Mouse (Mus musculus) intestine, postnatal 0 days (tissue): Measurements from ENCODE around the gene Cast. TPM values are rescaled to one million over a fixed set of nuclear protein-coding genes. Genes with fewer than 3 reads are reported as not detected.

ENCODE experiments used
- ATAC-seq: fragments of 200-750 bp; cut with Nextera tagmentation; 2 replicates; pipeline ENCODE4 v1.8.0; 2017; ENCODE audit warnings: mild to moderate bottlenecking, moderate TSS enrichment, moderate library complexity
- H3K27ac ChIP-seq: fragments of 300-500 bp; sonication (generic); 2 replicates; pipeline ENCODE4 v1.5.1; 2014; ENCODE audit warnings: mild to moderate bottlenecking, low read depth, low read length, moderate library complexity
- H3K27me3 ChIP-seq: fragments of 300-500 bp; sonication (generic); replicated peaks from 2 replicates; pipeline ENCODE4 v1.6.1; 2014; ENCODE audit warnings: low read length, mixed read lengths; ENCODE audit not compliant: control insufficient read depth, insufficient read depth
- H3K36me3 ChIP-seq: fragments of 300-500 bp; sonication (generic); 2 replicates; pipeline ENCODE4 v1.6.1; 2014; ENCODE audit warnings: mild to moderate bottlenecking, moderate library complexity; ENCODE audit not compliant: control insufficient read depth, insufficient read depth
- H3K4me1 ChIP-seq: fragments of 300-500 bp; sonication (generic); replicated peaks from 2 replicates; pipeline ENCODE4 v1.6.1; 2014; ENCODE audit warnings: antibody characterized with exemption, low read length, mixed read lengths; ENCODE audit not compliant: control insufficient read depth, insufficient read depth
- H3K4me2 ChIP-seq: fragments of 300-500 bp; sonication (generic); replicated peaks from 2 replicates; pipeline ENCODE4 v1.6.1; 2014; ENCODE audit warnings: low read depth, mild to moderate bottlenecking, moderate library complexity
- H3K4me3 ChIP-seq: fragments of 300-500 bp; sonication (generic); 2 replicates; pipeline ENCODE4 v1.5.1; 2014; ENCODE audit warnings: low read depth, low read length
- H3K9ac ChIP-seq: fragments of 300-500 bp; sonication (generic); 2 replicates; pipeline ENCODE4 v1.6.1; 2014; ENCODE audit warnings: mild to moderate bottlenecking, low read depth, low read length
- H3K9me3 ChIP-seq: fragments of 300-500 bp; sonication (generic); 2 replicates; pipeline ENCODE4 v1.6.1; 2016; ENCODE audit warnings: mixed run types; ENCODE audit not compliant: control insufficient read depth
- CTCF ChIP-seq: sonication (generic); IDR thresholded peaks from 2 replicates; pipeline ENCODE4 v1.5.1; 2016; ENCODE audit warnings: low read depth, mild to moderate bottlenecking, control low read depth, antibody characterized with exemption, moderate library complexity
- WGBS: fragments of 180-500 bp; shearing (Covaris S2); extraction: QIAGEN DNeasy Blood & Tissue Kit; methylation state at CpG from one replicate; pipeline ENCODE4 v1.1.7; 2014; 5-methylcytosine and 5-hydroxymethylcytosine counted together
- polyA plus RNA-seq: library from polyadenylated mRNA; unstranded; fragments of >200 nt; fragmentation: Nextera tagmentation; extraction: Ambion mirVana; gene quantifications from 2 replicates; pipeline ENCODE4 v1.2.1, GENCODE M21; 2015

Cast gene
- polyA plus RNA-seq, result 26.2 and 29.6 TPM in 2 replicates

DNA sequence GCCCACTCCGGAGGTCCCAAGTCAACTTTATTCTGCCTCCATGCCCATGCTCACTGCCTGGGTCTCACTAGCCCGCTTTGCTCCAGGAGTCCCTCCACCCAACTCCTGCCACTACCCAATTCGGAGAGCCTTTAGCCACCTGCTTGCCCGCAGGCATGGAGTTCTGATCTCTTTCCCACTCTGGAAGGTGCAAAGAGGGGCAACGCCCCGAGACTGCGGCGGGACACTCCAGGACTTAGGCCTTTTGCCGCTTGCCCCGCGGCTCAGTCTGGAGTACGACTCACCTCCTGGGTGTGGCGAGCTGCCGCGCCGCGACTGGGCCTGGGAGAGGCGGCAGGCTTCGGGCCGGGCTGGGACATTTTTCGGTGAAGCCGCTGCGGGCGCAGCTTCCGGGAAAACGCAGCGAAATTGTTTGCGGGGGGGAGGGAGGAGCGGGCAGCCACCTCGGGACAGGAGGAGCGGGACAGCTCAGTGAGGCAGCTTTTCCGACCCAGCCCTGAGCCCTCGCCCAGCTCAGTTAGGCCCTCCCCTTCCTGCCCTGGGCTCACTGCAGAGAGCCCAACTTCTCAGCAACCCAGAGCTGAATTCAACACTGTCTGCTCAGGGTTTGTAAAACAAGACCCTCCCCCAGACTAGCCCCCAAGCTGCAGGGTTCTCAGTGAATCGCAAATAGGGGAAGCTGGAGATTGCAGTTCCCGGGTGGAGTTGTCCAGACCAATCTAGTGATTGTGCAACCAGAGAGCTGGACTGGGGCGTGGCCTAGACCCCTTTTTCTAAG is at the start of gene Cast:
Cast (minus strand) TSS at position 659 of the 778 bp plus-strand sequence.
- Histone ChIP-seq H3K4me3 (peak within 1 kb of the TSS; percentile 78), H3K9ac (peak within 1 kb of the TSS; percentile 78), H3K4me2 (peak within 1 kb of the TSS; percentile 94), H3K27ac (peak within 1 kb of the TSS; percentile 79), H3K9me3 (no peaks in the 10 kb centered on the region), H3K27me3 (no peaks in the 10 kb centered on the region), H3K4me1 (peaks cover 8% of the 10 kb centered on the region; the same call in 1 of the 2 replicates), H3K36me3 (no peaks in the 10 kb centered on the region)
- peak; percentile 93 for ATAC-seq
- WGBS, result 1% methylated on average over 35 of the region's 36 CpGs
- TF ChIP-seq CTCF, result no peak

DNA sequence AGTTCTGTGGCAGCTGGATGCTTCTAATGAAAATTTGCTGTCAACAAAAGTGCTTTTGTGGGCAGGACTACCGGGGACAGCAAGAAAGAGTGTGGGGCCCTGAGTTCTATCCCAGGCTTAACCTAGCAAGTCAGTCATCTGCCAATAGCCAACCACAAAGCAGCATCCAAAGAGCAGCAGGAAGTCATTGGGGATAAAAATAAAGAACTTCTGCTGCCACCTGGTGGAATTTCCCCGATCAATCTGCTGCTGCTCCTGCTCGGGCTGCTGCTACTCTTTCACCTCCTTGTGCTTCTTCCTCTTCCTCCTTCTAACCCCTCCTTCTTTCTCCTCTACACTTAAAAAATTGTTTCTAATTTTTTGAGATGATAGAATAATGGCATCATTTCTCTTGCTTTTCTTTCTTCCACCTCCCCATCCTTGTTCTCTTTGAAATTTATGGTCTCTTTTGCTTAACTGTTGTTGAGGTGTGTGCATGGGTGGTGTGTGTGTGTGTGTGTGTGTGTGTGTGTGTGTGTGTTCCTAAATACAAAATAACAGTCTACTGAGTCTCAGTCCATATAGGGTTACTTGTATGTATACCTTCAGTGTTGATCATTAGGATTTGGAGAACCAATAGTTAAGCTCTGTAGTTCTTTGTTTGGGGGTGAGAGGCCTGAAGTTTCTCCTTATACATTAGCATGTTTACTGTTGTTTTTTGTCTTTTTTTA is 45.9 kb upstream of the Cast start:
- Histone ChIP-seq H3K27me3 (no peaks in the 10 kb centered on the region), H3K36me3 (no peaks in the 10 kb centered on the region), H3K4me1 (no peaks in the 10 kb centered on the region), H3K4me2 (no peak overlapping the region), H3K9ac (no peak overlapping the region), H3K27ac (no peak overlapping the region), H3K9me3 (no peaks in the 10 kb centered on the region), H3K4me3 (no peak overlapping the region)
- peak; percentile 78 for TF ChIP-seq CTCF
- WGBS, result 8% methylated on average over 3 of the region's 3 CpGs
- ATAC-seq, result peak; percentile 75

DNA sequence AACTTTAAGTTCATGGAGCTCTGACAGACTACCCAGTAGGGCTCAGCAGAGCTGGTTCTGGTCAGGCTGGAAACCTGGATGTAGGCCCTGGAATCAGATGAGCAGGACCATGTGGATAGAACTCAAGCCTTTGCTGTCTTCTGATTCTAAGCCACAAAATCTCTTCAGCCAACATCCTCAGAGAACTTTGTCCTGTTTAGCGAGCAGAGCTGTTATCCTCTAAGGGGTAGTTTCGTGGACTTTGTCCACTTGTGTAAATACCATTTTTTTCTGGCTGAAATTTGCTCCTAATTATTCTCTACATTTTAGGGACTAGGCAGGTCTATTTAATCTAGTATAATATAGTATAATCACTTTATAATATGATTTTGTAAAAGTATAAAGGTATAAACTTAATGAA is 42.2 kb upstream of the Cast start:
- Histone ChIP-seq H3K9me3 (no peaks in the 10 kb centered on the region), H3K4me1 (no peaks in the 10 kb centered on the region), H3K27me3 (no peaks in the 10 kb centered on the region), H3K9ac (no peak overlapping the region), H3K27ac (no peak overlapping the region), H3K4me2 (no peak overlapping the region), H3K4me3 (no peak overlapping the region), H3K36me3 (no peaks in the 10 kb centered on the region)
- TF ChIP-seq CTCF, result no peak
- ATAC-seq, result no peak
- WGBS, result 46% methylated on average over 2 of the region's 2 CpGs

DNA sequence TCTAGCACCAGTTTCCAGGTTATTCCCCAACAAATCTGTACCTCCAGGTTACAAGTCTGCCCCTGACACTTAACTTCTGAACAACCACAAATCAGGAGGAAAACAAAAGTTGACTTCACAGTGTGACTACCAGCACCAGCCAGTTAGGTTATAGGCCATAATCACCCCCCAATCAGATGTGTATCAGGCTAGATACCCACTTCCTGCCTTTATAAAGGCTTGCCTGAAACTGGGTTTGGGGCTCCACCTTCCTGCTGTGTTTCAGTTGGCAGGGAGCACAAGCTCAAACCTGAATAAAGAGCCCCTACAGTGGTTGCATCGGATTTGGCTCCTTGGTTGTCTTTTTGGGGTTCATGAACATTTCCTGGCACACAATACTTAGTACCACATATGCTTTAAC is 37.3 kb upstream of the Cast start:
- H3K9ac ChIP-seq, result no peak overlapping the region
- no peak for TF ChIP-seq CTCF
- H3K9me3 ChIP-seq, result no peaks in the 10 kb centered on the region
- H3K4me3 ChIP-seq, result no peak overlapping the region
- no peak overlapping the region for H3K27ac ChIP-seq
- no peak overlapping the region for H3K4me2 ChIP-seq
- no peak for ATAC-seq
- 63% methylated on average over 1 of the region's 1 CpGs for WGBS
- no peaks in the 10 kb centered on the region for H3K4me1 ChIP-seq
- H3K36me3 ChIP-seq, result no peaks in the 10 kb centered on the region
- no peaks in the 10 kb centered on the region for H3K27me3 ChIP-seq

DNA sequence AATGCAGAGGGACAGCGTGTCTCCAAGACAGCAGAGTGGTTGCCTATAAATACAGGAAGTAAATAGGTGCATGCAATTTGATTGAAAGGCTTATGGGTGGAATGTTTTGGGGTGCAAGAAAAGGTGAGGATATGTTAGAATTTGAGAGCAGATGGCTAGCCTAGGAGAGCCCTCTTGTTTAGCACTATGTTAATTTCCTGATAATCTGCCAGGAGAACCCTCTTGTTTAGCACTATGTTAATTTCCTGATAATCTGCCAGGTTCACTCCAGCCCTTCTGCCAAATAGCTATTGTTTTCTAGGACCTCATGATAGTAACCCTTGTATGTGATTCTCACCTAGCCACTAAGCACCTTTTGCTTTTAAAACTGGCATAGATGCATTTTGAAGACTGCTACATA is 25.9 kb upstream of the Cast start:
- WGBS, result 86% methylated on average over 1 of the region's 1 CpGs
- no peak for ATAC-seq
- no peak for TF ChIP-seq CTCF
- Histone ChIP-seq H3K27ac (no peak overlapping the region), H3K9ac (no peak overlapping the region), H3K27me3 (no peaks in the 10 kb centered on the region), H3K4me1 (no peaks in the 10 kb centered on the region), H3K4me3 (no peak overlapping the region), H3K9me3 (no peaks in the 10 kb centered on the region), H3K36me3 (no peaks in the 10 kb centered on the region), H3K4me2 (no peak overlapping the region)

DNA sequence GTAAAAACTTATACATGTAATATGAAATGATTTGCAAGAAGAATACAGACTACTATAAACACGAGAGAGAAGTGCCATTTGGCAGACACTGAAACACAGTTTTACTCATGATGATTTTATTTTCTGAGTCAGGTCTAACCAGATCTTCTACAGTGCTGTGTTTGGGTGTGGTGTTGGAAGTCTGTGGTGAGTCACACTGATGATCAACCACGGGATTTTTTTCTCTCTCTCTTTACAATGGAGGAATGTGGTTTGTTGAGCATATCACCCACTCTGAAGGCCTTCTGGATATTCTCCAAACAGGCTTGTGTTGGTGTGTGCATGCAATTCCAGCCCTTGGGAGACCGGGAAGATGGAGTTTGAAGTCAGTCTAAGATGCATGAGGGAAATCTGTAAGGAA is 13.5 kb upstream of the Cast start:
- Histone ChIP-seq H3K4me3 (no peak overlapping the region), H3K9ac (no peak overlapping the region), H3K4me1 (no peaks in the 10 kb centered on the region), H3K27ac (no peak overlapping the region), H3K4me2 (no peak overlapping the region), H3K9me3 (no peaks in the 10 kb centered on the region), H3K36me3 (no peaks in the 10 kb centered on the region), H3K27me3 (no peaks in the 10 kb centered on the region)
- 51% methylated on average over 3 of the region's 3 CpGs for WGBS
- TF ChIP-seq CTCF, result no peak
- no peak for ATAC-seq
